Mouse (Mus musculus) ovary, postnatal 14 days (tissue): ENCODE data around the gene Satb2.
"Not testable (repeated sequence)": the region's sequence is repeated elsewhere in the genome, so short reads cannot be mapped to it uniquely, and the experiment has no call there.

ENCODE experiments used
- DNase-seq: peaks from one replicate; pipeline ENCODE4 v3.0.0; 2022; ENCODE audit warnings: low spot score

Satb2 gene

GRCm38 (mm10) chr1:56833307-56833706, 145.1 kb downstream of the Satb2 start:
- no peak for DNase-seq

GRCm38 (mm10) chr1:56832738-56833137, 145.7 kb downstream of the Satb2 start:
- no peak for DNase-seq

GRCm38 (mm10) chr1:56822735-56823134, 155.7 kb downstream of the Satb2 start:
- DNase-seq: no peak

GRCm38 (mm10) chr1:56822025-56822424, 156.4 kb downstream of the Satb2 start:
- DNase-seq: no peak

DNA sequence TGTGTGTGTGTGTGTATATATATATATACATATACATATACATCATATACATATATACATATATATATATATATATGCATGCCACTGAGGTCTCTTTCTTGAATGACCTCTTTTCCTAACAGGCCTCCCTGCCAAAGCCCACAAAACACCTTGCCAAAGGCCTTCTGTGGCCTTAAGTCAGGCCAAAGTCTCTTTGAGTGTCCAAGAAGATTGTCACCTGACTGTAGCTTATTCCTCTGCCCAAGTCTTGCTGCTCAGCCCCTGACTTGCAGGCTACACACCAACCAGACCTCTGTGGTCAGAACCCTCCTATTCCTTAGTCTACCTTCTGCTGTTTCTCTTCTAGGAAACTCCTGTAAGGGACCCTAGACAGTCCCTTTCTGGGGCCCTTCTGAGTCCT, 164.9 kb downstream of the Satb2 start:
- no peak for DNase-seq

DNA sequence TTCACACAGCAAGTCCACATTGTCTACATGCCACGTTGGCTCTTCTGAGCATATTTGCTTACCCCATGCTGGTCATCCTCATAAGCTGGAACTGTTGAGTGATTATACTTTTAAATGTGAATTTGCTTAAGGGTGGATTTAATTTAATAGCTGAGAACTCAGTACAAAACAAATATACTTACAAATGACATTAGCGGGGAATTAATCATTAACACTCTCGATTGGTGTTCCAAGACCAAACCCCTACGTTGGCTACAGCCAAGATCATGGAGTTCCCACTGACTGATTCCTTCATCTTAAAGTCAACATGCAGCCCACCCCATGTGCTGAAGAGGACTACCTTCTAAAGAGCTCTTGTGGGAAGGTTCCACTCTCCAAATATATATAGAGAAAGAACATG, 165.5 kb downstream of the Satb2 start:
- no peak for DNase-seq

- DNase-seq: no peak
Observed at GRCm38 (mm10) chr1:56811486-56811885, 167.0 kb downstream of the Satb2 start.

- no peak for DNase-seq
Observed at GRCm38 (mm10) chr1:56806006-56806405, 172.4 kb downstream of the Satb2 start.

DNA sequence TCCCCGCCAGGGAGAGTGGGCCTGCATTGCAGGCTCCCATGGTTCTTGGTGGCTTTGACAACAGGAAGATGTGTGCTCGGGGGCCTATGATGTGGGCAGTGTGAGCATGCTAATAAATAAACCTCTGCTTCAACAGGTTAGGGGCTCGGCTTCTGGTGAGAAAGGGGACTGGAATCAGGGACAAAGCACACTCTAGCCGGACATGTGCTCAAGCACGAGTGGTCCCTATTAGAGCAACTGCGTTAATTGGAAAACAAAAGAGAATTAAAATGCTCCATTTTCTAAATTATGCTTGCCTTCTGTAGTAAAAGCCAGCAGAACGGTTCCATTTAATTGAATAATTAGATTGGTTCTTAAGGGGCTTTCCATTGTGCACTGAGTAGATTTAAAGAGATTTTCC, 177.8 kb downstream of the Satb2 start:
- DNase-seq: no peak

- DNase-seq: no peak
Observed at GRCm38 (mm10) chr1:56795016-56795608, 183.3 kb downstream of the Satb2 start.

DNA sequence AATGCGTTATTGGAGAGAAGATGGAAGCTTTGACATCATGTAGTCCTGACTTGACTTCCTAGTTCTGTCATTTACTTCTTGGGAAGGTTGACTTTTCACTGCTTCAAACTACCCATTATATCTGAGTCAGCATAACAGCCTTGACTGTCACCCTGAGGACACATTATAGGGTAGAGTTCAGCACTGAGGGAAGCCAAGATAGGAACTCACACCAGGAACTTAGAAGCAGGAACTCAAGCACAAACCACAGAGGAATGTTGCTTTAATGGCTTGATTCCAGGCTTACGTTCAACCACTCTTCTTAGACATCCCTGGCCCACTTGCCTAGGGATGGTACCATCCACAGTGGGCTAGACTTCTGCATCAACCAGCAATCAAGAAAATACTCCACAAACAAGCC, 188.8 kb downstream of the Satb2 start:
- no peak for DNase-seq

DNA sequence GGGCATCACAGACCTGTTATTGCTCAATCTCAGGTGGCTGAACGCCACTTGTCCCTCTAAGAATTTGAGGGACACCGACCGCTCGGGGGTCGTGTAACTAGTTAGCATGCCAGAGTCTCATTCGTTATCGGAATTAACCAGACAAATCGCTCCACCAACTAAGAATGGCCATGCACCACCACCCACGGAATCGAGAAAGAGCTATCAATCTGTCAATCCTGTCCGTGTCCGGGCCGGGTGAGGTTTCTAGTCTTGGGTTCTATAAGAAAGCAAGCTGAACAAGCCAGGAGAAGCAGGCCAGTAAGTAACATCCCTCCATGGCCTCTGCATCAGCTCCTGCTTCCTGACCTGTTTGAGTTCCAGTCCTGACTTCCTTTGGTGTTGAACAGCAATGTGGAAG, 196.3 kb downstream of the Satb2 start:
- DNase-seq: not testable (repeated sequence)

- DNase-seq: no peak
Observed at GRCm38 (mm10) chr1:56764205-56764604, 214.2 kb downstream of the Satb2 start.

- no peak for DNase-seq
Observed at GRCm38 (mm10) chr1:56761512-56761911, 216.9 kb downstream of the Satb2 start.

DNA sequence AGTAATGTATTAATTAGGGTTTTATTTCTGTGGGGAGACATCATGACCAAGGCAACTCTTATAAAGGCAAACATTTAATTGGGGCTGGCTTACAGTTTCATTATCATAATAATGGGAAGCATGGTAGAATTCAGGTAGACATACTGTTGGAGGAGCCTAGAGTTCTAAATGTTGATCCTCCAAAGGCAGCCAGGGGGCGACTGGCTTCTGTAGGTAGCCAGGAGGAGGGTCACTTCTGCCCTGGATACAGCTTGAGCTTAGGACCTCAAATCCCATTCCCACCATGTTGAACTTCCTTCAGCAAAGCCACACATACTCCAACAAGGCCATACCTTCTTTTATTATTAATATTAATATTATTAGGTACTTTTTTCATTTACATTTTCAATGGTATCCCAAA, 225.2 kb downstream of the Satb2 start:
- no peak for DNase-seq

- no peak for DNase-seq
Observed at GRCm38 (mm10) chr1:56750693-56751092, 227.8 kb downstream of the Satb2 start.

- DNase-seq: no peak
Observed at GRCm38 (mm10) chr1:56749629-56750311, 228.7 kb downstream of the Satb2 start.

DNA sequence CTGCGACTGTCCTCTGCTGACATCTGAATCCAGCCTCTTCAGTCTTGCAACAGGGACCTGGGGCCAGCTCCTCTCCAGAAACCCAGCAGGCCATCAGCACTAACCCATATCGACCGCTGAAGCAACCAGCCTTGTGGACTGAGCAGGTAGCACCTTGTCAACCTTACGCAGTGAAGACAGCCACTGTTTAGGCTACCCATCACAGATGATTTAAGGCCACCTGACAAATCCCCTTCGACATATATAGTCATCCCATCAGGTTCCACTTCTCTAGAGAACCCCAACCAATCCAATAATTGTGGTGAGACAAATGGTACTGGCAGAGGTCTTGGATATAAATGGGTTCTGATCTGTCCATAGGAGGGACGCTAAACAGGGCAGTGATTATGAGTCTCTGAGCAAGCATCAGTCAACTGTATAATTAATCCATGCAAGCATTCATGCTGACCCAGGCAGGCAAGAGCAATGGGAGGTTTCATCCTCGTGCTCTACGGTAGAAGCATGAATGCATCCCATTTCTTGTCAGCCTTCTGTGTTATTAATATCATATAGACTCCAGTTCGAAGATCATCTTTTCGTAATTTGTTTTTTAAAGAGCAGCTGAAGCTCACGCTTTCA, 229.5 kb downstream of the Satb2 start:
- DNase-seq: no peak
